Mouse (Mus musculus) frontal cortex, adult (tissue): Measurements from ENCODE around the gene Cdk2ap2.
A peak's percentile ranks its signal among the peaks of the same experiment; 100 is the strongest.

ENCODE experiments used
- ATAC-seq: cut with Nextera tagmentation; 2 replicates; pipeline ENCODE4 v1.9.2; 2017; ENCODE audit warnings: mild to moderate bottlenecking, moderate library complexity, mixed read lengths; ENCODE audit not compliant: low TSS enrichment

Cdk2ap2 gene

GRCm38 (mm10) chr19:4093772-4094171 is 3.2 kb upstream of the Cdk2ap2 start:
- no peak for ATAC-seq

GRCm38 (mm10) chr19:4094348-4094747 is 2.6 kb upstream of the Cdk2ap2 start:
- no peak for ATAC-seq

GRCm38 (mm10) chr19:4094774-4095303 is 2.1 kb upstream of the Cdk2ap2 start:
- no peak for ATAC-seq

- ATAC-seq = no peak
Observed at GRCm38 (mm10) chr19:4095802-4096201, 1.2 kb upstream of the Cdk2ap2 start.

- ATAC-seq = peak; percentile 13; the same call in 1 of the 2 replicates
Observed at GRCm38 (mm10) chr19:4097441-4097825, 451 bp downstream of the Cdk2ap2 start.

GRCm38 (mm10) chr19:4098426-4098825 is 1.4 kb downstream of the Cdk2ap2 start:
- ATAC-seq = no peak

GRCm38 (mm10) chr19:4099056-4099455 is 2.1 kb downstream of the Cdk2ap2 start:
- ATAC-seq = peak; percentile 13; the same call in 1 of the 2 replicates

GRCm38 (mm10) chr19:4099837-4100717 is 3.1 kb downstream of the Cdk2ap2 start, which contains the start of gene Pitpnm1:
Gene Pitpnm1, plus strand, starts transcription at chr19:4099998.
- no peak for ATAC-seq

GRCm38 (mm10) chr19:4100718-4101261 is 3.8 kb downstream of the Cdk2ap2 start:
- ATAC-seq = peak; percentile 7; the same call in 1 of the 2 replicates

GRCm38 (mm10) chr19:4101466-4101865 is 4.5 kb downstream of the Cdk2ap2 start:
- no peak for ATAC-seq

GRCm38 (mm10) chr19:4102049-4102448 is 5.1 kb downstream of the Cdk2ap2 start:
- ATAC-seq = no peak

GRCm38 (mm10) chr19:4102626-4103025 is 5.6 kb downstream of the Cdk2ap2 start:
- ATAC-seq = no peak

- no peak for ATAC-seq
Observed at GRCm38 (mm10) chr19:4103294-4103693, 6.3 kb downstream of the Cdk2ap2 start.

GRCm38 (mm10) chr19:4103792-4104191 is 6.8 kb downstream of the Cdk2ap2 start:
- ATAC-seq = no peak

- ATAC-seq = no peak
Observed at GRCm38 (mm10) chr19:4104675-4105194, 7.8 kb downstream of the Cdk2ap2 start.

- no peak for ATAC-seq
Observed at GRCm38 (mm10) chr19:4106654-4107053, 9.7 kb downstream of the Cdk2ap2 start.

GRCm38 (mm10) chr19:4108535-4108934 is 11.6 kb downstream of the Cdk2ap2 start:
- ATAC-seq = no peak

GRCm38 (mm10) chr19:4112063-4112960 is 15.3 kb downstream of the Cdk2ap2 start:
- no peak for ATAC-seq

- peak; percentile 71; the same call in 1 of the 2 replicates for ATAC-seq
Observed at GRCm38 (mm10) chr19:4113186-4113805, 16.3 kb downstream of the Cdk2ap2 start.

GRCm38 (mm10) chr19:4113806-4114230 is 16.8 kb downstream of the Cdk2ap2 start:
- no peak for ATAC-seq

- ATAC-seq = no peak
Observed at GRCm38 (mm10) chr19:4114551-4114950, 17.6 kb downstream of the Cdk2ap2 start.
